Mouse (Mus musculus) CH12.LX (cell line): Measurements from ENCODE around the gene Ado. TPM values are rescaled to one million over a fixed set of nuclear protein-coding genes. Genes with fewer than 3 reads are reported as not detected.

ENCODE experiments used
- DNase-seq: peaks from one replicate; pipeline ENCODE4 v3.0.0-alpha.2; 2013; ENCODE audit errors: extremely low read depth
- H3K27ac ChIP-seq: 2 replicates; pipeline ENCODE4 v1.5.1; 2012; ENCODE audit warnings: low read depth, mild to moderate bottlenecking, control low read depth, moderate library complexity; ENCODE audit not compliant: insufficient read depth
- H3K27me3 ChIP-seq: replicated peaks from 2 replicates; pipeline ENCODE3; 2012; ENCODE audit warnings: inconsistent platforms
- H3K36me3 ChIP-seq, 2 experiments: replicated peaks in 1 of 2; 2 replicates each; pipeline versions ENCODE3 to v1.6.1; 2012; ENCODE audit warnings: inconsistent platforms in 1 of 2, low read length in 1 of 2, mild to moderate bottlenecking in 1 of 2, mixed read lengths in 1 of 2, moderate library complexity in 1 of 2; ENCODE audit not compliant: control insufficient read depth in 1 of 2, insufficient read depth in 1 of 2
- H3K4me1 ChIP-seq, 2 experiments: 2 replicates each; pipeline ENCODE4 v1.6.1; 2012; ENCODE audit warnings: inconsistent platforms in 1 of 2, moderate library complexity in 1 of 2; ENCODE audit not compliant: insufficient read depth in 2 of 2, control insufficient read depth in 1 of 2
- H3K4me2 ChIP-seq: 2 replicates; pipeline ENCODE4 v1.6.1; 2012; ENCODE audit warnings: low read depth, mild to moderate bottlenecking, control low read depth; ENCODE audit not compliant: poor library complexity, insufficient read depth, severe bottlenecking
- H3K4me3 ChIP-seq, 3 experiments: fragments of 150-350 bp in 1 of 3; sonication (generic) in 1 of 3; replicated peaks in 1 of 3; 2 replicates each; pipeline versions ENCODE3 to v1.5.1; 2011 to 2012; ENCODE audit warnings: low read depth in 2 of 3, low read length in 2 of 3, mild to moderate bottlenecking in 2 of 3, moderate library complexity in 2 of 3, control low read depth in 1 of 3, improper control_type of control experiment in 1 of 3, inconsistent platforms in 1 of 3, mixed read lengths in 1 of 3; ENCODE audit not compliant: poor library complexity in 1 of 3
- H3K79me2 ChIP-seq: replicated peaks from 2 replicates; pipeline ENCODE4 v1.6.1; 2012; ENCODE audit warnings: mild to moderate bottlenecking, moderate library complexity; ENCODE audit not compliant: control insufficient read depth, poor library complexity, insufficient read depth, severe bottlenecking; ENCODE audit errors: extremely low read depth
- H3K9ac ChIP-seq: 2 replicates; pipeline ENCODE4 v1.6.1; 2012; ENCODE audit warnings: low read depth, mild to moderate bottlenecking, control low read depth, moderate library complexity; ENCODE audit not compliant: insufficient read depth
- H3K9me3 ChIP-seq: replicated peaks from 2 replicates; pipeline ENCODE3; 2012; ENCODE audit warnings: low read length, inconsistent platforms, mixed read lengths
- CHD1 ChIP-seq: IDR thresholded peaks from 2 replicates; pipeline ENCODE4 v1.6.1; 2012; ENCODE audit warnings: low read depth, low read length, improper control_type of control experiment, inconsistent platforms
- CHD2 ChIP-seq: IDR thresholded peaks from 2 replicates; pipeline ENCODE4 v1.6.1; 2011; ENCODE audit warnings: low read length, improper control_type of control experiment
- CTCF ChIP-seq, 2 experiments: IDR thresholded peaks in 1 of 2; conservative IDR thresholded peaks in 1 of 2; 2 replicates each; pipeline ENCODE4 v1.5.1; 2011 to 2012; ENCODE audit warnings: low read depth in 2 of 2, low read length in 2 of 2, improper control_type of control experiment in 1 of 2, inconsistent platforms in 1 of 2, mild to moderate bottlenecking in 1 of 2, moderate library complexity in 1 of 2
- E2F4 ChIP-seq: IDR thresholded peaks from 2 replicates; pipeline ENCODE4 v1.6.1; 2011; ENCODE audit warnings: low read depth, low read length, improper control_type of control experiment; ENCODE audit not compliant: insufficient replicate concordance
- GABPA ChIP-seq: IDR thresholded peaks from 2 replicates; pipeline ENCODE4 v1.6.1; 2012; ENCODE audit warnings: low read depth, low read length, improper control_type of control experiment, inconsistent platforms; ENCODE audit not compliant: insufficient replicate concordance
- IRF4 ChIP-seq: IDR thresholded peaks from 2 replicates; pipeline ENCODE4 v1.6.1; 2014; ENCODE audit warnings: low read depth, mild to moderate bottlenecking, inconsistent platforms, low read length, improper control_type of control experiment
- JUN ChIP-seq: IDR thresholded peaks from 2 replicates; pipeline ENCODE4 v1.6.1; 2011; ENCODE audit warnings: low read depth, mild to moderate bottlenecking, low read length, improper control_type of control experiment, moderate library complexity; ENCODE audit not compliant: insufficient read depth
- MEF2A ChIP-seq: IDR thresholded peaks from 2 replicates; pipeline ENCODE4 v1.6.1; 2014; ENCODE audit warnings: low read depth, mild to moderate bottlenecking, inconsistent platforms, low read length, improper control_type of control experiment, borderline replicate concordance
- MYC ChIP-seq: IDR thresholded peaks from 2 replicates; pipeline ENCODE4 v1.6.1; 2011; ENCODE audit warnings: low read depth, mild to moderate bottlenecking, improper control_type of control experiment, low read length
- NELFE ChIP-seq: IDR thresholded peaks from 2 replicates; pipeline ENCODE4 v1.6.1; 2011; ENCODE audit warnings: low read depth, low read length, improper control_type of control experiment
- NRF1 ChIP-seq: IDR thresholded peaks from 2 replicates; pipeline ENCODE4 v1.6.1; 2014; ENCODE audit warnings: low read depth, mild to moderate bottlenecking, inconsistent platforms, low read length, improper control_type of control experiment, moderate library complexity
- POLR2AphosphoS2 ChIP-seq: IDR thresholded peaks from 2 replicates; pipeline ENCODE4 v1.6.1; 2011; ENCODE audit warnings: low read depth, low read length, improper control_type of control experiment
- RAD21 ChIP-seq: IDR thresholded peaks from 2 replicates; pipeline ENCODE4 v1.6.1; 2011; ENCODE audit warnings: low read depth, mild to moderate bottlenecking, low read length, improper control_type of control experiment, moderate library complexity
- SIN3A ChIP-seq: IDR thresholded peaks from 2 replicates; pipeline ENCODE4 v1.6.1; 2012; ENCODE audit warnings: low read length, improper control_type of control experiment, inconsistent platforms
- TBP ChIP-seq: conservative IDR thresholded peaks from 2 replicates; pipeline ENCODE4 v1.6.1; 2011; ENCODE audit warnings: low read depth, low read length, improper control_type of control experiment
- USF2 ChIP-seq: conservative IDR thresholded peaks from 2 replicates; pipeline ENCODE4 v1.6.1; 2011; ENCODE audit warnings: low read depth, low read length, improper control_type of control experiment
- ZC3H11A ChIP-seq: IDR thresholded peaks from 2 replicates; pipeline ENCODE4 v1.6.1; 2012; ENCODE audit warnings: low read depth, mild to moderate bottlenecking, inconsistent platforms, low read length, improper control_type of control experiment
- ZNF384 ChIP-seq: IDR thresholded peaks from 2 replicates; pipeline ENCODE4 v1.6.1; 2012; ENCODE audit warnings: low read depth, low read length, improper control_type of control experiment, inconsistent platforms
- dilution Hi-C: fragments of 300-500 bp; cut with MboI; formaldehyde crosslinking; loops from 2 replicates; pipeline ENCODE4 v1.14.3; 2020; ENCODE audit warnings: low sequenced_read_pairs; ENCODE audit not compliant: extremely low pct_unique_long_range_greater_than_20kb, extremely low pct_ligation_motif_present
- in situ Hi-C: fragments of 300-500 bp; cut with MboI; formaldehyde crosslinking; loops from 3 replicates; pipeline ENCODE4 v1.14.3; 2019; ENCODE audit warnings: low sequenced_read_pairs, low pct_ligation_motif_present, low pct_unique_long_range_greater_than_20kb, mixed read lengths
- polyA plus RNA-seq: library from polyadenylated mRNA; unstranded; fragments of >175 nt; gene quantifications from 2 replicates; pipeline ENCODE4 v1.2.1, GENCODE M21; 2012; ENCODE audit warnings: low read depth; ENCODE audit not compliant: insufficient read length
- total RNA-seq, 2 experiments: library from RNA; depleted of rRNA; stranded (reverse); fragments of 300-350 nt in 1 of 2; fragments of >200 nt in 1 of 2; gene quantifications; 2 replicates each; pipeline ENCODE4 v1.2.3; 2012 to 2014

The Ado gene
- total and polyA plus RNA-seq, 3 experiments = 10.3 to 14.8 (median 12.3) TPM

GRCm38 (mm10) chr10:67518733-67519132, 30.0 kb downstream of the Ado start:
- Histone ChIP-seq H3K27ac (no peak overlapping the region), H3K9me3 (peaks cover 3% of the 10 kb centered on the region), H3K4me1 (peaks cover 0 to under 1% of the 10 kb centered on the region in 2 experiments; a peak in 1 of 4 replicates), H3K79me2 (no peaks in the 10 kb centered on the region), H3K4me2 (no peak overlapping the region), H3K27me3 (no peaks in the 10 kb centered on the region), H3K9ac (no peak overlapping the region), H3K4me3 (no peak overlapping the region), H3K36me3 (no peaks in the 10 kb centered on the region)
- dilution Hi-C loops = no loop called here
- DNase-seq = no peak
- no peak for TF ChIP-seq CHD2
- TF ChIP-seq RAD21 = no peak
- TF ChIP-seq SIN3A = no peak
- no peak for TF ChIP-seq USF2
- TF ChIP-seq NRF1 = no peak
- TF ChIP-seq GABPA = no peak
- TF ChIP-seq JUN = no peak
- TF ChIP-seq E2F4 = no peak
- no peak for TF ChIP-seq MYC
- TF ChIP-seq ZC3H11A = no peak
- in situ Hi-C loops = no loop called here

- in situ Hi-C loops = no loop called here
- no peaks in the 10 kb centered on the region for H3K79me2 ChIP-seq
- no peak overlapping the region for H3K27ac ChIP-seq
- peaks cover 2% of the 10 kb centered on the region for H3K9me3 ChIP-seq
- no peak overlapping the region for H3K4me3 ChIP-seq
- dilution Hi-C loops = no loop called here
- no peak for DNase-seq
- no peaks in the 10 kb centered on the region for H3K27me3 ChIP-seq
- H3K4me1 ChIP-seq = no peaks in the 10 kb centered on the region
- H3K9ac ChIP-seq = no peak overlapping the region
- TF ChIP-seq CHD1 (no peak), MEF2A (no peak), GABPA (no peak), ZC3H11A (no peak), IRF4 (no peak), NELFE (no peak), ZNF384 (no peak), POLR2AphosphoS2 (no peak), SIN3A (no peak), CTCF (conservative IDR thresholded peaks at IDR 0.05 in 1 of 2, IDR thresholded peaks at IDR 0.05 in 1 of 2; ENCODE audit: low read depth in 2 of 2, low read length in 2 of 2) (no peak), TBP (no peak)
- no peak overlapping the region for H3K4me2 ChIP-seq
- no peaks in the 10 kb centered on the region for H3K36me3 ChIP-seq
Observed at GRCm38 (mm10) chr10:67512871-67513270, 35.9 kb downstream of the Ado start.
